Mouse (Mus musculus): ENCODE data around the gene Bace2.

Bace2 gene

DNA sequence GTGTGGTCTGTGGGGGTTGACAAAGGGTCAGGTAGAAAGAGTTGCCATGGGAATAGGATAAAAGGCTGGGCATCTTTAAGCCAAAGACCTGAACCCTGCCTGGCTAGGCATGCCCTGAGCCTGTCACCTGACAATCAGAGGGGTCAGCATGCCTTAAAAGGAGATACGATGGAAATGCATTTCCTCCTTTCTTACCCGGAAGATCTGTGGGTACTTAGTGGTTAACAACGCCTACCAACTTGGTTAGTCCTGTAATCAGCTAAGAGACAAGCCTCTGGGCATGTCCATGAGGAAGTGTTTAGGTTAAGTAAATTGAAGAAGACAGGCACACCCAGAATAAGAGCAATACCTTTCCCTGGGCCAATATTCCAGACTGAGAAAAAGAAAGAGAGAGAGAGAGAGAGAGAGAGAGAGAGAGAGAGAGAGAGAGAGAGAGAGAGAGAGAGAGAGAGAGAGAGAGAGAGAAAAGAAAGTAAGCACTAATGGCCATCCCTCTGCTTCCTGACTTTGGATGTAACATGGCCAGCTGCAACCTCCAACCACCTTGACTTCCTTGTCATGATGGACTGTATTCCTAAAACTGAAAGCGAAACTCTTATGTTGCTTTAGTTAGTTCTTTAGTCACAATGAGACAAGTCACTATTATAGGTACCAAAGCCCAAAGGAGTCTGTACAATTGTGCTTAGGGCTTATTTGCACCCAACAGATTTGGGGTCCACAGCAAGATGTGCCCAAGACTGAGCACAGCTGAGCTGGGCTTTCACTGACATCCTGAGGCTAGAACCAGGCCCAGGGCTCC, 111.7 kb downstream of the Bace2 start:
- no peak for DNase-seq (ENCODE audit: low spot score in 2 of 2)

DNA sequence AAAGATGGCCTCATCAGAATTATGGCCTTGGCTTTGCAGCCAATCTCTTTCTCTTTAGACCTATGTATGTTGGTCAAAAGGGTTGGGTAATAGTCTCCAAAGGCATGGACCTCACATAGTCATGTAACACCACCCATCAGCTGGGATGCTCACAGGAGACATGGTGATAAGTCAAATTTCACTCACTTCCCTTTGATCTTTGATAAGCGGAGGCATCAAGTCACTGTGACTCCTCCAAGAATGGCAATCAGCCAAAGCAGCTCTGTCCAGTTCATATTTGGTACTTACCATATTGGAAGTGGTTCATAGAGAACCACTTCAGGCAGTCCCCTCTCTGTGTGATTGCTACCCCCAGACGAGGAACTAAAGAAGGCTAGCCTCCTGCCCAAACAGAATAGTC, 118.1 kb downstream of the Bace2 start:
- no peak for DNase-seq (ENCODE audit: low spot score in 2 of 2)

DNA sequence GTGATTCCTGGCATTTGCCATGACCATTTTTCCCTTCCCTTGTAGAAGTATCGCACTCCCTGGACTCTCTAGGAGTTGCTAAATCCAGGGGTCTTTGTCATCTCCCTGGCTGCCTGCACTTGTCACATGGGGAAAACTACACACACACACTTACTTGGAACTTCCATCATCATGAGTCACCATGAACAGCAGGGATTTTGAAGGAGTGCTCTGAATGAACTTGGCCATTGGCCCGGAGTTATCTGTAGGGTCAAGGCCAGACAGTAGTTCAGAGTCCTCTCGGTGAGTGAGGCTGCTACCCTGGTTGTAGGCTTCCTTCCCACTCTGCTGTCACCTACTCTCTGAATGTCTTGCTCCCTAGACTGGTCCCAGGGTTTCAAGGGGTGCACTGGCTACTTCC, 119.0 kb downstream of the Bace2 start:
- no peak for DNase-seq (ENCODE audit: low spot score in 2 of 2)

DNA sequence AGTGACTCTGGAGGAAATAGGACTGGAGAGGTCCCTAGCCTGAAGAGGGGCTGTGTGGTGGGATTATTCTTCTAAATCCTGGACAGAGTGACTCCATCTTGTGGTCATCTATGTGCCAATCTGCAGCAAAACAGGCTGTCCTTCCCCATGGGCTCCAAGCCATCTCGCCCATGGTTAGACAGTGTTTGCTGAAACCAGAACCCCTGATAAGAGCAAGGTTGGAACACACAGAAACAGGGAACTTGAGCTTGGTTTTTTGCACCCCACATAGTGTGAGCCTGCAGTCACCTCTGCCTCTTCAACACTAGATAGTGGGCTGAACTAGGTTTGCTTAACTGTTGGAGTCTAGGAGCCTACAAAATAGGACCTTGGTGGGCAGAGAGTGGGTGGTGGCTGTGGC, 120.0 kb downstream of the Bace2 start:
- DNase-seq (ENCODE audit: low spot score in 2 of 2), result no peak

DNA sequence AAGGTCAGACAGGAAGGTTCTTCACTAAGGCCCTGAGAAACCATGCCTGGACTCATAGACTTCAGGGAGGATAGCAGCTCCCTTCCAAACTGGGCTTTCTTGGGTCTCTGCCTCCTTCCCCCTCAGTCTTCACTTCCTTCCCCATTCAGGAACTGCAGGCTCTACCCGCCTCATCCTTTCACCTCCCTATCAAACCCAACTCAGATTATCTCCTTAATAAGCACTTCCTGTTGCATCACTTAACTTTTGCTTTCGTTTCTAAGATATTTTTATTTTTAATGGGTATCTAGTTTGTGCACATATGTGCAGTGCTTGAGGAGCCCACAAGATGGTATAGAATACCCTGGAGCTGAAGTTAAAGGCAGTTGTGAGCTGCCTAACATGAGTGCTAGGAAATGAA, 122.1 kb downstream of the Bace2 start:
- no peak for DNase-seq (ENCODE audit: low spot score in 2 of 2)

DNA sequence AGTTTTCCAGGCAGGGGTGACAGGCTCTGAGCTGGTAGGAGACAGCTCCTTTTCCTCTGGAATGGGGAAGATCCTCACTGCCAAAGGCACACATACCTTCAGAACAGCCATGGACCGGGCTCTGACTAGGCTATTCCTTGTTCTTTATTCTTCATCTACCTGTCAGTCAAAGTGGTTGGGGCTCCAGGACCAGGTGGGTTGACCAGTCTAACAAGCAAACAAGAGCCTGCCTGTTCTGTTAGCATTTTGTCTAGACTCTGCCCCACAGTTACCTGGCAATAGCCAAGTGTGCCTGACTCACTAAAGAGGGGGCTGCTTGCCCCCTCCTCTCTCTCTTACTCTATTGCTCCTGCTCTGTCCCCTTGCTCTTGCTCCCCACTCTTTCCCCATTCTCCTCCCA, 135.8 kb downstream of the Bace2 start:
- no peak for DNase-seq (ENCODE audit: low spot score in 2 of 2)
